Comparison of ENCODE assay signal across 9 mouse cellular contexts in the genomic region with DNA sequence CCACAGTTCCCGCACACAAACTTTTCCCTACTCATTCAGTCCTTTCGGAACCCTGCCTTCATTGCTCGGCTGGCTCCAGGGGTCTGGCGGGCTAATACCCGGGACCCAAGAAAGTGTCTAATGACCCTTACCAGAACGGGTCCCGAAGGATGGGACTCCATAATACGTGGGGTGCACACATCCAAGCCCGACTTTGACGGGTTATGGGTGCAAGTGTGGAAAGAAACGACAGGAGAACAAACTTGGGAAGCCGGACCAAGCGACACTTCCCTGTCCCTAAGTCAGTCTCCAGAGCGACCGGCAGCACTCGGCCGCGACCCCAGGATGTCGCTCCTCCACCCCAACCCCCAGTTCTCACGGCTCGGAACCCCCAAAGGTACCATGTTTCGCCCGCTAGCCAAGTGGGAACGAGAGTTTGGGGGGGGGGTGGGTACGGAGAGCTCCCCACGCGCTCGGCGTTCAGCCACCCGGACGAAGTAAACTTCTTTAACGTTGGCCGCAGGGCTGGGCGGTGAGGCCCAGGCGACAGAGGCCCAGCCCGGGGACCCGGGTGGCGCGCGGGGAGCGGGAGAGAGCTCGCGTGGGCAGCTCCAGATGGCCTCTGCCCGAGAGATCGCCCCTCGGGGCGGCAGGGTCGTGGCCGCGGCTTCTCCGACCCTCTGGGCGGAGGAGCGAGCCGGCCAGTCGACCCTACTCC. TPM values are rescaled to one million over a fixed set of nuclear protein-coding genes. Genes with fewer than 3 reads are reported as not detected.
DNase-seq lines count a peak whose midpoint lies in the region; ATAC-seq and TF ChIP-seq lines count a peak whose summit lies in the region.
"Had no signal": no experiment of that assay in that cellular context is flagged by ENCODE, and none has a peak within 500 bp of the region (broad histone marks: within the 10 kb centered on the region; RNA-seq: fewer than 3 reads in every experiment).

No protein-coding gene starts in this region.

- H3K36me3 ChIP-seq in ES-E14 (ENCODE audit: control insufficient read depth, insufficient read depth, low read length, poor library complexity, severe bottlenecking), result peaks cover 9% of the 10 kb centered on the region; the same call in 1 of the 2 replicates
- H3K36me3 ChIP-seq in heart, embryonic 16.5 days (ENCODE audit: control insufficient read depth, insufficient read depth), result no peaks in the 10 kb centered on the region
- no peaks in the 10 kb centered on the region for H3K36me3 ChIP-seq in liver, postnatal 0 days (replicated peaks; ENCODE audit: insufficient read depth, low read length)
- no peaks in the 10 kb centered on the region for H3K36me3 ChIP-seq in thymus, adult 2 months (ENCODE audit: control insufficient read depth, insufficient read depth, low read length)

- H3K4me3 ChIP-seq in ES-E14 (ENCODE audit: insufficient read depth in 1 of 2, low read depth in 1 of 2, low read length in 2 of 2, poor library complexity in 1 of 2, severe bottlenecking in 1 of 2), result peak overlapping the region; percentile 85 to 98
- H3K4me3 ChIP-seq in heart, embryonic 16.5 days (ENCODE audit: low read length), result peak overlapping the region; percentile 68
- H3K4me3 ChIP-seq in liver, postnatal 0 days (ENCODE audit: low read depth, low read length), result peak overlapping the region; percentile 57
- H3K4me3 ChIP-seq in thymus, adult 2 months (ENCODE audit: control insufficient read depth, insufficient read depth, low read length), result no peak overlapping the region

- WGBS in heart, embryonic 16.5 days, result under 1% methylated on average over 55 of the region's 55 CpGs
- 1% methylated on average over 50 of the region's 55 CpGs for WGBS in liver, postnatal 0 days (ENCODE audit: insufficient replicate concordance)
- WGBS in thymus, adult 2 months, result 4% methylated on average over 55 of the region's 55 CpGs

- TF ChIP-seq POLR2A in thymus, adult 2 months (IDR thresholded peaks at IDR 0.05; ENCODE audit: control insufficient read depth, extremely low read depth, insufficient read depth, low read length, poor library complexity), result no peak

- peaks cover 8 to 9% of the 10 kb centered on the region in 2 experiments for H3K4me1 ChIP-seq in ES-E14 (ENCODE audit: control insufficient read depth in 2 of 2, insufficient read depth in 2 of 2, low read length in 2 of 2, poor library complexity in 1 of 2)
- peaks cover 12% of the 10 kb centered on the region for H3K4me1 ChIP-seq in heart, embryonic 16.5 days (ENCODE audit: control insufficient read depth, insufficient read depth, low read length)
- 0 out of 2 replicates have a peak, but pooled peaks cover 2% of the 10 kb centered on the region for H3K4me1 ChIP-seq in liver, postnatal 0 days (ENCODE audit: insufficient read depth)
- no peaks in the 10 kb centered on the region for H3K4me1 ChIP-seq in thymus, adult 2 months (replicated peaks; ENCODE audit: control insufficient read depth, insufficient read depth, low read length)

- H3K27me3 ChIP-seq in heart, embryonic 16.5 days (ENCODE audit: control insufficient read depth, insufficient read depth, low read length), result peaks cover 55% of the 10 kb centered on the region
- peaks cover 68% of the 10 kb centered on the region for H3K27me3 ChIP-seq in liver, postnatal 0 days (ENCODE audit: insufficient read depth, low read length)
- peaks cover 14% of the 10 kb centered on the region for H3K27me3 ChIP-seq in thymus, adult 2 months (ENCODE audit: control insufficient read depth, insufficient read depth, low read length)

- no peak for TF ChIP-seq EP300 in liver, postnatal 0 days (IDR thresholded peaks at IDR 0.05; ENCODE audit: low read depth)

- H3K9ac ChIP-seq in ES-E14 (ENCODE audit: insufficient read depth, low read depth, low read length, poor library complexity, severe bottlenecking), result peak overlapping the region; percentile 99
- H3K9ac ChIP-seq in heart, embryonic 16.5 days (ENCODE audit: low read length), result peak overlapping the region; percentile 75
- peak overlapping the region; percentile 68 for H3K9ac ChIP-seq in liver, postnatal 0 days (replicated peaks)

- TF ChIP-seq CTCF in liver, postnatal 0 days (IDR thresholded peaks at IDR 0.05; ENCODE audit: low read depth), result no peak
- no peak for TF ChIP-seq CTCF in thymus, adult 2 months (IDR thresholded peaks at IDR 0.05; ENCODE audit: borderline replicate concordance, control insufficient read depth, extremely low read depth, insufficient read depth, low read length, poor library complexity)

- in situ Hi-C loops in ES-E14 (cut with MboI; ENCODE audit: low sequenced_read_pairs in 2 of 2, unreplicated experiment in 2 of 2), result no loop called here

- ATAC-seq in heart, embryonic 16.5 days (replicated peaks; ENCODE audit: extremely low read depth, insufficient read depth, low FRiP score), result no peak
- no peak for ATAC-seq in liver, postnatal 0 days

- peak; percentile 17 for DNase-seq in adrenal gland, postnatal 10 days
- DNase-seq in adrenal gland, postnatal 4 days (ENCODE audit: low spot score in 2 of 2), result no peak
- DNase-seq in ES-E14 (ENCODE audit: low read depth, low spot score) (no peak), MN1 (ENCODE audit: low spot score) (no peak)
- peak; percentile 48 for DNase-seq in liver, postnatal 0 days
- DNase-seq in spleen, postnatal 14 days (ENCODE audit: low spot score in 2 of 2), result no peak
- DNase-seq in thymus, adult 2 months, result no peak

- peak overlapping the region; percentile 96 for H3K4me2 ChIP-seq in heart, embryonic 16.5 days (ENCODE audit: low read depth, low read length)
- H3K4me2 ChIP-seq in liver, postnatal 0 days (ENCODE audit: low read depth, low read length), result peak overlapping the region; percentile 66

- peak overlapping the region; percentile 100 for H3K27ac ChIP-seq in ES-E14 (ENCODE audit: insufficient read depth, low read depth, low read length, poor library complexity, severe bottlenecking)
- H3K27ac ChIP-seq in heart, embryonic 16.5 days (ENCODE audit: low read length), result peak overlapping the region; percentile 80
- H3K27ac ChIP-seq in liver, postnatal 0 days (ENCODE audit: low read depth), result peak overlapping the region; percentile 91
- no peak overlapping the region for H3K27ac ChIP-seq in thymus, adult 2 months (ENCODE audit: control insufficient read depth, insufficient read depth, low read length)

- H3K9me3 ChIP-seq in ES-E14 (ENCODE audit: control insufficient read depth, insufficient read depth, low read depth, low read length), result no peaks in the 10 kb centered on the region
- no peaks in the 10 kb centered on the region for H3K9me3 ChIP-seq in heart, embryonic 16.5 days (replicated peaks; ENCODE audit: control insufficient read depth, low read length)
- no peaks in the 10 kb centered on the region for H3K9me3 ChIP-seq in liver, postnatal 0 days (ENCODE audit: low read length)

TF ChIP-seq in ES-E14, 5 proteins besides CTCF, POLR2A, EP300 and RAD21:
- no peak for TF ChIP-seq ZC3H11A (IDR thresholded peaks at IDR 0.05; ENCODE audit: borderline replicate concordance, low read depth, low read length)
- TF ChIP-seq MAFK (IDR thresholded peaks at IDR 0.05; ENCODE audit: insufficient read depth, low read depth, low read length), result no peak
- no peak for TF ChIP-seq HCFC1 (IDR thresholded peaks at IDR 0.05; ENCODE audit: borderline replicate concordance, insufficient read depth, low read length)
- TF ChIP-seq ZNF384 (IDR thresholded peaks at IDR 0.05; ENCODE audit: low read depth, low read length), result no peak

RNA-seq across cellular contexts. Expression of a gene that starts 2.4 kb away (rescaled TPM):
- 1 to 10 TPM; 1.6 to 4.3 TPM for total RNA-seq in adrenal gland, postnatal 10 days (2021)
- 10 to 100 TPM in 1 of 2 experiments, 1 to 10 TPM in 1; 1.5 to 10.7 TPM for total RNA-seq in adrenal gland, postnatal 4 days (2021)
- total RNA-seq in ES-E14 (2012; rRNA removed), result 22.5 and 26.4 TPM in 2 replicates
- 2.0 and 2.8 TPM in 2 replicates for polyA plus RNA-seq in heart, embryonic 16.5 days (2015; fragmentation: Nextera tagmentation; extraction: Ambion mirVana)
- polyA plus RNA-seq in liver, postnatal 0 days (2015; fragmentation: Nextera tagmentation; extraction: Ambion mirVana), result 3.3 and 3.9 TPM in 2 replicates
- polyA plus RNA-seq in thymus, adult 2 months (2012; rRNA removed), result 0.03 and 0.04 TPM in 2 replicates
- total RNA-seq: common myeloid progenitor, adult 5-6 weeks had no signal

Comparison
In these comparisons a context has a peak if more than half of its experiments do, and no peak if none do; other contexts are left out.
1. DNase-seq: peak in adrenal gland, postnatal 10 days (single experiment) and liver, postnatal 0 days (single experiment); none in adrenal gland, postnatal 4 days (0 of 2), ES-E14 (single experiment), spleen, postnatal 14 days (0 of 2), thymus, adult 2 months (single experiment) and MN1 (single experiment).
2. Peak in every context shown above with its lines, with median percentiles within 50 percentile points of each other: H3K9ac ChIP-seq.